Mouse (Mus musculus): ENCODE results near the gene Zfp969.
"Not testable (repeated sequence)": the region's sequence is repeated elsewhere in the genome, so short reads cannot be mapped to it uniquely, and the experiment has no call there.

DNA sequence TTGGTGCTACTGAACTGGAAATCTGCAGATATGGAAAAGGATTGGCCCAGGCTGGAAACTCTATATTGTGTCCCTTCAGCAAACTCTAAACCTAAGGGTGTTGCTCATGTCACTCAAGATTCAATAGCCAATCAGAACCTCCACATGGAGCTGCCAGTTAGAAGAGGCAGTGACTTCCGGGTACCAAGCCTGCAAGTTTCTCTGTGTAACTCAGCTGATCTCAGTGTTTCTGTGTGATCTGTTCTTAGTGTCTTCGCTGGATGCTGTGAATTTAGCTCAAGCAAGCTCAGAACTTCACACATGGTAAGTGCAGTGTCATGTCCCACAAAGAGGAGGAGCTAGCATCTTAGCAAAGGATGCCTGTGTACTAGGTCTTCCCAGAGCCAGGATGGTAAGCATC, 59.8 kb downstream of the Zfp969 start, which contains the start of gene Gm11007:
- TF ChIP-seq POLR2A (IDR thresholded peaks at IDR 0.05; ENCODE audit: borderline replicate concordance, low read depth, low read length); CTCF (IDR thresholded peaks at IDR 0.05; ENCODE audit: low read depth, low read length): not testable (repeated sequence)
